Mouse (Mus musculus) small intestine, adult 2 months (tissue): Measurements from ENCODE around the gene H2al1h.

ENCODE experiments used
- CTCF ChIP-seq: fragments of 200-500 bp; IDR thresholded peaks from 2 replicates; pipeline ENCODE4 v1.5.1; 2012; ENCODE audit warnings: low read depth, mild to moderate bottlenecking, control low read depth, inconsistent platforms, low read length, moderate library complexity, mixed read lengths; ENCODE audit not compliant: insufficient replicate concordance, insufficient read length; ENCODE audit errors: extremely low read depth
- POLR2A ChIP-seq: fragments of 200-500 bp; IDR thresholded peaks from 2 replicates; pipeline ENCODE4 v1.6.1; 2012; ENCODE audit warnings: low read depth, mild to moderate bottlenecking, control low read depth, inconsistent platforms, low read length, moderate library complexity

GRCm38 (mm10) chrX:11273190-11273589 is 48.1 kb upstream of the H2al1h start:
- TF ChIP-seq CTCF (no peak), POLR2A (no peak)
